Mouse (Mus musculus) urinary bladder, postnatal 36 days (tissue): ENCODE data around the gene Tshb.

Source experiments
- DNase-seq, 2 experiments: peaks; one replicate each; pipeline ENCODE4 v3.0.0; 2022; ENCODE audit warnings: low spot score in 2 of 2, mixed read lengths in 1 of 2

Tshb gene

GRCm38 (mm10) chr3:102782618-102783017 is at the start of gene Tshb:
Gene Tshb (minus strand): TSS chr3:102782718.
- DNase-seq, result no peak

GRCm38 (mm10) chr3:102803937-102804336 is 21.4 kb upstream of the Tshb start:
- DNase-seq, result peak; percentile 56 to 75

GRCm38 (mm10) chr3:102787369-102787768 is 4.9 kb upstream of the Tshb start:
- no peak for DNase-seq

GRCm38 (mm10) chr3:102773018-102773417 is 9.5 kb downstream of the Tshb start:
- DNase-seq, result no peak

- no peak for DNase-seq
These were observed 17.7 kb downstream of the Tshb start for GRCm38 (mm10) chr3:102764850-102765249.

- no peak for DNase-seq
These were observed 18.7 kb downstream of the Tshb start for GRCm38 (mm10) chr3:102763713-102764400.

GRCm38 (mm10) chr3:102762388-102762787 is 20.1 kb downstream of the Tshb start:
- DNase-seq, result no peak

GRCm38 (mm10) chr3:102760236-102760635 is 22.3 kb downstream of the Tshb start:
- no peak for DNase-seq

- DNase-seq, result no peak
These were observed 25.5 kb downstream of the Tshb start for GRCm38 (mm10) chr3:102757019-102757418.

- no peak for DNase-seq
These were observed 26.7 kb downstream of the Tshb start for GRCm38 (mm10) chr3:102755801-102756200.

- no peak for DNase-seq
These were observed 30.1 kb downstream of the Tshb start for GRCm38 (mm10) chr3:102752457-102752856.

GRCm38 (mm10) chr3:102752053-102752452 is 30.5 kb downstream of the Tshb start:
- DNase-seq, result no peak

GRCm38 (mm10) chr3:102751536-102751935 is 31.0 kb downstream of the Tshb start:
- no peak for DNase-seq

- no peak for DNase-seq
These were observed 31.4 kb downstream of the Tshb start for GRCm38 (mm10) chr3:102751136-102751535.

- no peak for DNase-seq
These were observed 33.8 kb downstream of the Tshb start for GRCm38 (mm10) chr3:102748686-102749085.

- no peak for DNase-seq
These were observed 34.5 kb downstream of the Tshb start for GRCm38 (mm10) chr3:102748038-102748437.

GRCm38 (mm10) chr3:102746174-102746573 is 36.3 kb downstream of the Tshb start:
- no peak for DNase-seq

- DNase-seq, result no peak
These were observed 37.9 kb downstream of the Tshb start for GRCm38 (mm10) chr3:102744657-102745056.

GRCm38 (mm10) chr3:102743781-102744471 is 38.6 kb downstream of the Tshb start:
- DNase-seq, result no peak

- no peak for DNase-seq
These were observed 39.3 kb downstream of the Tshb start for GRCm38 (mm10) chr3:102743202-102743601.

- DNase-seq, result no peak
These were observed 39.8 kb downstream of the Tshb start for GRCm38 (mm10) chr3:102742725-102743124.

- DNase-seq, result no peak
These were observed 43.6 kb downstream of the Tshb start for GRCm38 (mm10) chr3:102738926-102739325.

- DNase-seq, result no peak
These were observed 44.2 kb downstream of the Tshb start for GRCm38 (mm10) chr3:102738161-102738901.
